Mouse (Mus musculus): ENCODE measurements around the gene Eno3. TPM values are rescaled to one million over a fixed set of nuclear protein-coding genes. Genes with fewer than 3 reads are reported as not detected.

The Eno3 gene
- polyA plus RNA-seq (2012; rRNA removed), result 17.5 and 26.2 TPM in 2 replicates

GRCm38 (mm10) chr11:70656964-70657363 is at the start of gene Eno3:
TSS of gene Eno3 (plus strand) at chr11:70657202.

GRCm38 (mm10) chr11:70615516-70616093 is 41.4 kb upstream of the Eno3 start, which contains the start of gene 4930544D05Rik:
TSS of gene 4930544D05Rik (plus strand) at chr11:70615848.

GRCm38 (mm10) chr11:70619101-70619500 is 37.9 kb upstream of the Eno3 start, which contains the start of gene Chrne:
TSS of gene Chrne (minus strand) at chr11:70619216.

GRCm38 (mm10) chr11:70638714-70639278 is 18.2 kb upstream of the Eno3 start, which contains the start of gene Gp1ba:
TSS of gene Gp1ba (plus strand) at chr11:70639122.

GRCm38 (mm10) chr11:70646691-70647650 is 10.0 kb upstream of the Eno3 start, which contains the start of the genes Rnf167 and Slc25a11:
TSS of gene Rnf167 (plus strand) at chr11:70647235.
TSS of gene Slc25a11 (minus strand) at chr11:70647479.

GRCm38 (mm10) chr11:70654198-70654922 is 2.6 kb upstream of the Eno3 start, which contains the start of gene Pfn1:
TSS of gene Pfn1 (minus strand) at chr11:70654644.

GRCm38 (mm10) chr11:70668771-70669505 is 11.9 kb downstream of the Eno3 start, which contains the start of gene Spag7:
TSS of gene Spag7 (minus strand) at chr11:70669416.

GRCm38 (mm10) chr11:70687601-70688199 is 30.7 kb downstream of the Eno3 start, which contains the start of gene Camta2:
TSS of gene Camta2 (minus strand) at chr11:70688105.

GRCm38 (mm10) chr11:70699722-70700556 is 42.9 kb downstream of the Eno3 start, which contains the start of the genes Inca1 and Kif1c:
TSS of gene Inca1 (minus strand) at chr11:70700155.
TSS of gene Kif1c (plus strand) at chr11:70700548.

Other genes starting within 250 kb of the Eno3 start
- gene Pelp1, start 247.2 kb upstream of the Eno3 start, polyA plus RNA-seq (2012; rRNA removed), result 9.3 and 10.3 TPM in 2 replicates
- 16.9 and 23.4 TPM in 2 replicates for gene Arrb2, start 224.6 kb upstream of the Eno3 start, polyA plus RNA-seq (2012; rRNA removed)
- gene Med11, start 205.3 kb upstream of the Eno3 start, polyA plus RNA-seq (2012; rRNA removed), result 6.9 and 7.9 TPM in 2 replicates
- gene Zmynd15, start 197.8 kb upstream of the Eno3 start, polyA plus RNA-seq (2012; rRNA removed), result 2.3 TPM in 2 replicates
- 14.1 and 16.5 TPM in 2 replicates for gene Cxcl16, start 197.2 kb upstream of the Eno3 start, polyA plus RNA-seq (2012; rRNA removed)
- gene Tm4sf5, start 152.0 kb upstream of the Eno3 start, polyA plus RNA-seq (2012; rRNA removed), result 9.1 and 10.4 TPM in 2 replicates
- not detected in 2 replicates for gene Vmo1, start 142.6 kb upstream of the Eno3 start, polyA plus RNA-seq (2012; rRNA removed)
- gene Gltpd2, start 138.0 kb upstream of the Eno3 start, polyA plus RNA-seq (2012; rRNA removed), result 0.10 TPM in 1 of 2 replicates, not detected in the other
- 154 and 176 TPM in 2 replicates for gene Psmb6, start 131.8 kb upstream of the Eno3 start, polyA plus RNA-seq (2012; rRNA removed)
- gene Gm40193, start 124.3 kb upstream of the Eno3 start, polyA plus RNA-seq (2012; rRNA removed), result not detected in 2 replicates
- 25.1 and 27.7 TPM in 2 replicates for gene Pld2, start 117.1 kb upstream of the Eno3 start, polyA plus RNA-seq (2012; rRNA removed)
- 57.1 and 69.6 TPM in 2 replicates for gene Mink1, start 94.3 kb upstream of the Eno3 start, polyA plus RNA-seq (2012; rRNA removed)
- gene 4930544D05Rik, start 41.4 kb upstream of the Eno3 start, polyA plus RNA-seq (2012; rRNA removed), result not detected in 2 replicates
- gene Chrne, start 38.0 kb upstream of the Eno3 start, polyA plus RNA-seq (2012; rRNA removed), result 0.42 TPM in 1 of 2 replicates, not detected in the other
- gene Gp1ba, start 18.1 kb upstream of the Eno3 start, polyA plus RNA-seq (2012; rRNA removed), result 0.05 and 0.16 TPM in 2 replicates
- gene Rnf167, start 10.0 kb upstream of the Eno3 start, polyA plus RNA-seq (2012; rRNA removed), result 33.9 and 37.1 TPM in 2 replicates
- 46.6 and 58.0 TPM in 2 replicates for gene Slc25a11, start 9.7 kb upstream of the Eno3 start, polyA plus RNA-seq (2012; rRNA removed)
- 1,547 and 3,714 TPM in 2 replicates for gene Pfn1, start 2.6 kb upstream of the Eno3 start, polyA plus RNA-seq (2012; rRNA removed)
- gene Spag7, start 12.2 kb downstream of the Eno3 start, polyA plus RNA-seq (2012; rRNA removed), result 8.1 and 8.5 TPM in 2 replicates
- gene Camta2, start 30.9 kb downstream of the Eno3 start, polyA plus RNA-seq (2012; rRNA removed), result 17.7 and 19.8 TPM in 2 replicates
- 0.63 and 1.0 TPM in 2 replicates for gene Inca1, start 43.0 kb downstream of the Eno3 start, polyA plus RNA-seq (2012; rRNA removed)
- gene Kif1c, start 43.3 kb downstream of the Eno3 start, polyA plus RNA-seq (2012; rRNA removed), result 42.2 and 58.4 TPM in 2 replicates
- 0.48 and 0.54 TPM in 2 replicates for gene Zfp3, start 107.0 kb downstream of the Eno3 start, polyA plus RNA-seq (2012; rRNA removed)
- 0.06 and 0.09 TPM in 2 replicates for gene Scimp, start 155.4 kb downstream of the Eno3 start, polyA plus RNA-seq (2012; rRNA removed)
- gene Rabep1, start 187.6 kb downstream of the Eno3 start, polyA plus RNA-seq (2012; rRNA removed), result 0.52 and 0.73 TPM in 2 replicates